Comparison of ENCODE assay signal across 28 mouse cellular contexts in the genomic region with DNA sequence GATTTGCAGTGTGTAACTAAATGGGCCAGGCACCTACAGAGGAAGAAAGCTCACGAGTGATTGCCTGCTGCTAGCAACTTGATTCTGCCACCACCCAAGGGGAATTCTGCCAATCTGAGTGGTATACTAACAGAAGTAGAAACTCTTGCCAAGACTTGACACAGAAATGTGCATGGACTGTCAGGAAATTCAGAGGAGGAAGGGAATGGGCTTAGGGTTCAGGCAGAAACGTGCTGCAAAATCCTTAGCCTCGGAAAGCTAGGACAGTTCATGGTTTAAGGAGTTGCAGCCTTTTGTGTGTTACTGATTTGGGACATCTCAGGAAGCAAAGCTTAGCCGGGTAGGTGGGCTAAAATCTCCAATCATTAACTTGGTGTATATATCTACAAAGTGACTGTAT. TPM values are rescaled to one million over a fixed set of nuclear protein-coding genes. Genes with fewer than 3 reads are reported as not detected.
A peak's percentile ranks its signal among the peaks of the same experiment; 100 is the strongest.
DNase-seq lines count a peak whose midpoint lies in the region; ATAC-seq and TF ChIP-seq lines count a peak whose summit lies in the region.
"Had no signal": no experiment of that assay in that cellular context is flagged by ENCODE, and none has a peak within 500 bp of the region (broad histone marks: within the 10 kb centered on the region; RNA-seq: fewer than 3 reads in every experiment).

Gene Phxr2, minus strand, starts transcription at position 101 of the 400 bp plus-strand sequence.

- DNase-seq in liver, postnatal 0 days = no peak
- DNase-seq in liver = no peak
- no peak for DNase-seq in cerebellum, postnatal 10 days
- no peak for DNase-seq in left cerebral cortex, adult 8-10 months (ENCODE audit: low spot score in 2 of 2)
- DNase-seq: adrenal gland, postnatal 36 days; cerebellum, adult 18-20 months; cerebellum, postnatal 25 days; embryo, embryonic 11 days; gastrocnemius, postnatal 10 days; heart, postnatal 10 days; kidney, adult 8-10 months; kidney, postnatal 36 days; layer of hippocampus, adult 9-11 months; lung, postnatal 10 days; midbrain, embryonic 14.5 days had no signal

- no peak for ATAC-seq in liver, postnatal 0 days
- ATAC-seq in intestine, embryonic 15.5 days = no peak
- no peak for ATAC-seq in stomach, embryonic 15.5 days (ENCODE audit: insufficient read depth, low FRiP score, low read depth)
- ATAC-seq: forebrain, embryonic 15.5 days had no signal

- no peak for TF ChIP-seq CTCF in liver, postnatal 0 days (IDR thresholded peaks at IDR 0.05; ENCODE audit: low read depth)
- no peak for TF ChIP-seq CTCF in bone marrow, adult 2 months (IDR thresholded peaks at IDR 0.05; ENCODE audit: control insufficient read depth, insufficient read depth, low read length)

- H3K4me3 ChIP-seq in liver, postnatal 0 days (ENCODE audit: low read depth, low read length) = no peak within 1 kb of the TSS
- no peak within 1 kb of the TSS for H3K4me3 ChIP-seq in bone marrow, adult 2 months (replicated peaks; ENCODE audit: control insufficient read depth, low read depth, low read length)
- no peak within 1 kb of the TSS for H3K4me3 ChIP-seq in intestine, embryonic 15.5 days (replicated peaks)
- no peak within 1 kb of the TSS for H3K4me3 ChIP-seq in stomach, embryonic 15.5 days (replicated peaks)
- H3K4me3 ChIP-seq: embryonic facial prominence, embryonic 13.5 days; erythroblast, embryonic 14.5 days; forebrain, embryonic 15.5 days; hindbrain, embryonic 12.5 days had no signal

- no peak for TF ChIP-seq POLR2A in bone marrow, adult 2 months (IDR thresholded peaks at IDR 0.05; ENCODE audit: borderline replicate concordance, control insufficient read depth, low read depth, low read length)

- H3K9me3 ChIP-seq in liver, postnatal 0 days (ENCODE audit: low read length) = no peaks in the 10 kb centered on the region
- H3K9me3 ChIP-seq in intestine, embryonic 15.5 days = no peaks in the 10 kb centered on the region
- no peaks in the 10 kb centered on the region for H3K9me3 ChIP-seq in stomach, embryonic 15.5 days
- H3K9me3 ChIP-seq: embryonic facial prominence, embryonic 13.5 days; forebrain, embryonic 15.5 days; hindbrain, embryonic 12.5 days had no signal

- 73% methylated on average over 4 of the region's 4 CpGs for WGBS in liver, postnatal 0 days (ENCODE audit: insufficient replicate concordance)
- 79% methylated on average over 4 of the region's 4 CpGs for WGBS in bone marrow, adult 2 months
- 82% methylated on average over 4 of the region's 4 CpGs for WGBS in intestine, embryonic 15.5 days
- 77% methylated on average over 4 of the region's 4 CpGs for WGBS in stomach, embryonic 15.5 days

- H3K4me1 ChIP-seq in liver, postnatal 0 days (ENCODE audit: insufficient read depth) = peaks cover 9% of the 10 kb centered on the region
- H3K4me1 ChIP-seq in bone marrow, adult 2 months (ENCODE audit: control insufficient read depth, insufficient read depth, low read length) = peaks cover 17% of the 10 kb centered on the region
- H3K4me1 ChIP-seq in intestine, embryonic 15.5 days (replicated peaks) = 0 out of 2 replicates have a peak, but pooled peaks cover 6% of the 10 kb centered on the region
- H3K4me1 ChIP-seq in stomach, embryonic 15.5 days = no peaks in the 10 kb centered on the region; the same call in 1 of the 2 replicates
- H3K4me1 ChIP-seq: forebrain, embryonic 15.5 days; hindbrain, embryonic 12.5 days had no signal

- H3K9ac ChIP-seq in liver, postnatal 0 days (replicated peaks) = no peak within 1 kb of the TSS
- no peak within 1 kb of the TSS for H3K9ac ChIP-seq in intestine, embryonic 15.5 days
- H3K9ac ChIP-seq in stomach, embryonic 15.5 days = no peak within 1 kb of the TSS
- H3K9ac ChIP-seq: embryonic facial prominence, embryonic 13.5 days; forebrain, embryonic 15.5 days; hindbrain, embryonic 12.5 days had no signal

- H3K36me3 ChIP-seq in liver, postnatal 0 days (replicated peaks; ENCODE audit: insufficient read depth, low read length) = no peaks in the 10 kb centered on the region; the same call in 1 of the 2 replicates
- no peaks in the 10 kb centered on the region for H3K36me3 ChIP-seq in intestine, embryonic 15.5 days
- no peaks in the 10 kb centered on the region for H3K36me3 ChIP-seq in stomach, embryonic 15.5 days

- no peak within 1 kb of the TSS; the same call in 1 of the 2 replicates for H3K4me2 ChIP-seq in liver, postnatal 0 days (ENCODE audit: low read depth, low read length)
- H3K4me2 ChIP-seq in intestine, embryonic 15.5 days (replicated peaks) = no peak within 1 kb of the TSS
- H3K4me2 ChIP-seq in stomach, embryonic 15.5 days = no peak within 1 kb of the TSS
- H3K4me2 ChIP-seq: embryonic facial prominence, embryonic 13.5 days; forebrain, embryonic 15.5 days; heart, embryonic 11.5 days; hindbrain, embryonic 12.5 days; liver, embryonic 11.5 days had no signal

- TF ChIP-seq EP300 in liver, postnatal 0 days (IDR thresholded peaks at IDR 0.05; ENCODE audit: low read depth) = no peak

- peak within 1 kb of the TSS; percentile 86 for H3K27ac ChIP-seq in liver, postnatal 0 days (ENCODE audit: low read depth)
- H3K27ac ChIP-seq in bone marrow, adult 2 months (ENCODE audit: control insufficient read depth, insufficient read depth, low read depth, low read length, poor library complexity) = peak within 1 kb of the TSS; percentile 61
- H3K27ac ChIP-seq in intestine, embryonic 15.5 days = peak within 1 kb of the TSS; percentile 83
- H3K27ac ChIP-seq in stomach, embryonic 15.5 days = peak within 1 kb of the TSS; percentile 57
- H3K27ac ChIP-seq: embryonic facial prominence, embryonic 13.5 days; forebrain, embryonic 15.5 days; hindbrain, embryonic 12.5 days had no signal

- H3K27me3 ChIP-seq in liver, postnatal 0 days (ENCODE audit: insufficient read depth, low read length) = no peaks in the 10 kb centered on the region
- no peaks in the 10 kb centered on the region for H3K27me3 ChIP-seq in intestine, embryonic 15.5 days (replicated peaks)
- H3K27me3 ChIP-seq in stomach, embryonic 15.5 days (replicated peaks) = no peaks in the 10 kb centered on the region
- H3K27me3 ChIP-seq: embryonic facial prominence, embryonic 13.5 days; forebrain, embryonic 15.5 days; hindbrain, embryonic 12.5 days had no signal

RNA-seq across cellular contexts. Expression of gene Phxr2, which starts in this region (rescaled TPM):
- polyA plus RNA-seq in liver, postnatal 0 days (2015; fragmentation: Nextera tagmentation; extraction: Ambion mirVana) = not detected in 2 replicates
- polyA plus RNA-seq in bone marrow, adult 2 months (2011; ENCODE audit: insufficient read depth, insufficient read length, low replicate concordance, missing spikeins) = not detected in 2 replicates
- not detected in 2 replicates for polyA plus RNA-seq in intestine, embryonic 15.5 days (2015; fragmentation: Nextera tagmentation; extraction: Ambion mirVana)
- not detected in 2 replicates for polyA plus RNA-seq in stomach, embryonic 15.5 days (2015; fragmentation: Nextera tagmentation; extraction: Ambion mirVana)
- total RNA-seq in left cerebral cortex, adult 8-10 months (2022) = not detected
- total RNA-seq: adrenal gland, postnatal 36 days; gastrocnemius, postnatal 10 days; heart, postnatal 10 days; left cerebral cortex, adult 18-20 months had no signal
- polyA plus RNA-seq: C2C12; embryonic facial prominence, embryonic 13.5 days; erythroblast, embryonic 14.5 days; forebrain, embryonic 15.5 days; heart, embryonic 11.5 days; limb, embryonic 11.5 days; neural tube, embryonic 11.5 days had no signal
